Mouse (Mus musculus) ovary, postnatal 36 days (tissue): ENCODE data around the gene Cytl1.

Source experiments
- DNase-seq: peaks from one replicate; pipeline ENCODE4 v3.0.0; 2022; ENCODE audit warnings: low spot score, mixed read lengths

Gene Cytl1

DNA sequence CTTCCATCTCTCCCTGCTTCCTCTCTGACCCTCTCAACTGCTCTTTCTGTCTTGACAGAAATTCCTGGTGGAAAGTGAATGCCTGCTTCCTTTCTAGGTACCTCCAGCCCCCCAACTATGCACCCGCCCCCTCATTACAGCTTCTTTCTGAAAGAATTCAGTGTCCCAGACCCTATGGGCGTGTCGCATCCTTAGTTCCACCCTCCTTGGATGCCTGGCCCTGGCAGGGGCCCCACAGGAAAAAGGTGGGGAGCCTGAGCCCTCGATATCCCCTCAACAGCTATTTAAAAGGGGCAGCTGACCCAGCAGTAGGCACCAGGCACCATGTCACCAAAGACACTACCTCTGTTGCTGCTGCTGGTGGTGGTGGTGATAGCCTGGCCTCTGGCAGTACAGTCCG, at the start of gene Cytl1:
Gene Cytl1, plus strand, starts transcription at position 296 of the 400 bp plus-strand sequence.
- DNase-seq, result no peak

DNA sequence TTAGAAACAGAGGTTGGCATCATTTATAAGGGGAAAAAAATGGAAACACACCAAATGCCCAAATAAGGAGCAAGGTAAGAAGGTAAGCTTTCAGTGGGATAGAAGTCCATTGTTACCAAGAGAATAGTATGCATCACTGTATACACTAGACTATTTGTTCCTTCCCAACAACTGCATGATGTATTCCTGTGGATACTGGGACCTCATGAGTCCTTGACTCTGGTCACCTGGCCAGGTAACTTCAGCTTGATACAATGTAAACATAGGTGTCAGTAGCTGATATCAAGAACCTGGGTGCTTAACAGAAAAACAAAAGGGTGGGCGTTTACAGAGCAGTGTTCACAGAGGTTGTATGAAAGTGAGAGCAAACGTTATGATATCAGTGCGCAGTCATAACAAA, 42.6 kb upstream of the Cytl1 start:
- DNase-seq, result no peak

DNA sequence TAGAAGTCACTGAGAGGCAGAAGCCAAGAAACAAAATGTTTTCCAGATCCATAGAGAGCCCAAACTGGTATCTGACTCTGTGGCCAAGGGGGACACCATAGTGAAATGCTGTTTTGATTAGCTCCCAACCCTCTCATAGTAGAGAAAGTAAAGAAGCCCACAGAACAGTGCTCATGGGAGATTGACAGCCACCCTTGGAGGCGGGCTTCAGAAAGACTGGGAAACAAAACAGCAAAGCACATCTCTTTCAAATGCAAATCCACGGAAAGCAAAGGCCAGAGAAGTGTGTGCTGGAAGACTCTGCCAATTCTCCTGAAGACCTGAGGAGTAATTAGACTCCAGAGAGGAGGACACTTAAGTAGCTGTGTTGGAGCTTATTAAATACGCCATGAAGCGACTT, 39.5 kb upstream of the Cytl1 start:
- no peak for DNase-seq

DNA sequence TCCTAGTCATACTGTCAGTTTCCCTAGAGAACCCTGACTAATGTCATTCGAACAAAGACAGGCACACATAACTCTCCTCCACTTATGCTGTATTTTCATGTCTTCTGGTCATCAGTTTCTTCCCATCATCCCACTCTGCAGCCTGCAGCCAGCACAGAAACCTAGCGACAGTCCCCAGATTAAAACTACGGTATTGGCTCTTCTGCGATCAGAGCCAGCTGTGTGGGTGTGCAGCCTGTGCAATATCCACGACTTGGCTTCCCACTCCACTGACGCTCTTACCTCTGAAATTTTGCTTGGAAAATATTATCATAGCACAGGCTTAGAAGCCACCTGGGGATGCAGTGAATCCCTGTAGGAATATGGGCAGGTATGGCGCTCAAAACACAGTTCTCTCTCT, 38.0 kb upstream of the Cytl1 start:
- DNase-seq, result no peak

DNA sequence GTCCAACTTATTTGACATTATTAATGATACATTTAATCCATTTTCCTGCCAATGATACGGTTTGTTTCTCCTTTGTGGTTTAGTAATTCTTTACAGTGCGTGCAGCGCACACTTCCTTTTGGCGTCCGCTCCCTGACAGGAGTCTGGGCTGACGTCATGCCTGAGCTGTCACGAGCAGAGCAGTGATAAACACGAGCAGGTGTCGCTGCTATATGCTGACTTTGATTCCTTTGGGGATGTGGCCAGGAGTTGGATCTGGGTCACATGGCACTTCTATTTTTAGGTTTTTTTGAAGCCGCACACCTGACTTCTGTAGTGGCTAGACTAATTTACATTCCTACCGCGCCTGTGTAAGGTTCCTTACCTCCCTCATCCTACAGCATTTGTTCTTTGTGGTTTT, 35.6 kb upstream of the Cytl1 start:
- no peak for DNase-seq

DNA sequence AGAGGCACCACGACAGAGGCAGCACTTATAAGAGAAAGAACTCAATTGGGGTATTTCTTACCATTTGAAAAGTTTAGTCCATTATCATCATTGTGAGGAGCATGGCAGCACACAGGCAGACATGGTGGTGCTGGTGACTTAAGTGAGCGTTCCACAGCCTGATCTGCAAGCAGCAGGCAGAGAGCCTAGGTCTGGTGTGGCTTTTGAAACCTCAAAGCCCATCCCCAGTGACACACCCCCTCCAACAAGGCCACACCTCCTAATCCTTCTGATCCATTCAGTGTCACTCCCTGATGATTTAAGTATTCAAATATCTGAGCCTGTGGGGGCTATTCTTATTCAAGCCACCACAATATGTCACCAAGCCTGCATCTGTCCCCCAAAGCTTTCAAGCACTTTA, 30.4 kb upstream of the Cytl1 start:
- DNase-seq, result no peak

DNA sequence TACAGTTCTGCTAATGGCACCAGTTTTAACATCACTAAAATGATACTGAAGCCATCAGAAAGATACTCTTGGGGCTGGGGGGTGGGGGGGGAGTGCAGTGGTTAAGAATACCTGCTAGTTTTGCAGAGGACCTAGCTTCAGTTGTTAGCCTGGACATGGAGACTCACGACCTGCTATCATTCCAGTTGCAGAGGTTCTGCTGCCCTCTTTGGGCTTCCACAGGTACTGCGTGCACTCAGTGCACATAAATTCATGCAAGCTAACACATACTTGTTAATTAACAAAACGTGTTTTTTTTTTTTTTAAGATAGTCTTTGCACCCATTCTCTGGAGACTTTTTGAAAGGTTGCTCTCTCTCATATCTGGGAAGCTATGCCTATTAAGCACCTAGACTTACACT, 27.2 kb upstream of the Cytl1 start:
- DNase-seq, result no peak

DNA sequence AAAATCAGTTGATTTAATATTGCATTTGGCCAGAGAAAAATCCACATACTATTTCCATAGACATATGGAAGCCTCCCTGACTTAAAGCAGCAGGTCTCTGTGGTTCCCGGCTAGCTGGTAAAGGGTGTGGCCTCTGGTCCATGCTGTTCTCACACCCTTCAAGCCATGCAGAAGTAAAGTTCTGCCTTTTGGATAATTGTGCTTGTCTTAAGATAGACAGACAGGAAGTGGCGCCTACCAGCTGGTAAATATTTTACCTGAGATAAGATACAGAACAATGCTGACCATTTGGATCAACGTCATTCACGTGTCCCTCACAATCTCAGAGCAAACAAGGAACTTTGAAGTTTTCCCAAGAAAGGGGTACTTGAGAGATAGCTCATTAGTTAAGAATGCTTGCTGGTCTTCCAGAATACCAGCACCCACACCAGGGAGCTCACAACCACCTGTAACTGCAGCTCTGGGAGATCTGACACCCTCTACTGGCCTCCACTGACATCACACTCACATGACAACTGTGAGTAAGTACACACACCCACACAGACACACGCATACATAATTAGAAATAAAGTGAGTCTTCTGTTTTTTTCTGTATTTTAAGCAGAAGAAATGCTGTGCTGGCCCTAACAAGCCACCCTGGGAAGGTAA, 25.9 kb upstream of the Cytl1 start:
- no peak for DNase-seq

DNA sequence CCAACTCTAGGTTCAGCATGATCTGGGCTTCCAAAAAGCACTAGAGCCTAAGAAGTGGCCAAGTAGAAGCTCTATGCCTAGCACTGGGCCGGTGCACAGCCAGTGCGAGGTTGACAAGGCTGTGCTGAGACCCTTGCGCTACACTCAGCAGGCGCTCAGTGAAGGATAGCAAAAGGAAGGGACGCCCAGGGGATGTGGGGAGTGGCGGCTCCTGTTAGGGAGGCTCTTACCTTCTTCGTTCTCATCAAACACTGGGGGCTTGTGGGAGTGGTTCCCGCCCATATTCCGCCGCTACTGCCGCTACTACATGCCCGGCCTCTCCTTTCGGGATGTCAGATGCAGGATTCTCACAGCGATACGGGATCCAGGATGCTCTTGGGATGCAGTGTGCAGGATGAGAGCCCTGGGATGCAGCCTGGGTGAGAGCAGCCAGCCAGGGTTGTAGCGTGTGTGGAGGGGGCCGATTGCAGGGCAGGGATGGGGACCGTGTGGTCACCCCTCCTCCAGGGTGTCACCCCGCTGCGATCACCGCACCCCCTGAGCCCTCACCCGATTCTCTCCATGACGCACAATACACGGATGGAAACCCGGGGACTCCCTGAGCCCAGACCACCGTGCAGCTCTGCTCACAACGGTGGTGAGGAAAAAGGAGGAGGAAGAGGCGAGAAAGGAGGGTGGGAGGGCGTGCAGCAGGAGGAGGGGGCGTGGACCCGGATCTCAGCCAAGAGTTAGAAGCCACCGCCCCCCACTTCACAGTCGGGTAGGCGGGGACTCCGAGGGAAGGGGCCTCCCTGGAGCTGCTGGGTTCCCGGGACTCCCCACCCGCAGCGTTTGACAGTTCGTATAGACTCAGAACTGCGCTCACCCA, 18.6 kb upstream of the Cytl1 start, which contains the start of gene Stk32b:
Gene Stk32b, minus strand, starts transcription at position 667 of the 868 bp plus-strand sequence.
- peak; percentile 5 for DNase-seq

DNA sequence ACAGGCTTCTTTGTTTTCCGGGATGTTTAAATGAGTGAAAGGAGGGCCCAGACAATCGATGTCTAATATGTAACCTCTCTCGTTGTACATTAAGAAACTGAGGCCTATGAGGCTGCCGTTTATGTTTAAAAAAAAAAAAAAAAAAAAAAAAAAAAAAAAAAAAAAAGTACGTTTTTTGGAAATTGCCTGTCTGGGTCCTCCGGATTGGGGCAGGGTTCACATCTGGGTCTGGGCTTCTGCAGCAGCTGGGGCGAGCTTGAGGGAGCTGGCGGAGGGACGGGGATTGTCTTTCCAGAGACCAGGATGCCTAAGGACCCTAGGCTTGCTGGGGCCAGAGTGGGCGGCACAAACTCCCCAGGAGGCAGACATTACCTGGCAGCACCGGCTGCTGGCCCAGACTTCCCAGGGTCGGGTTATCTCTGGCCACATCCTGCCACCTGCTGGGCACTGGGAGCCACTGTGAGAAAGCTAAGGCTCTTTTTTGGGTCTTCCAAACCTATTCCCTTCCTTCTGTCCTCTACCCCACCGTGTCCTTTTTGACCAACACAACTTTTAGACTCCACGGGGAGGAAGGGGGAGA, 17.8 kb upstream of the Cytl1 start:
- DNase-seq, result peak; percentile 41

DNA sequence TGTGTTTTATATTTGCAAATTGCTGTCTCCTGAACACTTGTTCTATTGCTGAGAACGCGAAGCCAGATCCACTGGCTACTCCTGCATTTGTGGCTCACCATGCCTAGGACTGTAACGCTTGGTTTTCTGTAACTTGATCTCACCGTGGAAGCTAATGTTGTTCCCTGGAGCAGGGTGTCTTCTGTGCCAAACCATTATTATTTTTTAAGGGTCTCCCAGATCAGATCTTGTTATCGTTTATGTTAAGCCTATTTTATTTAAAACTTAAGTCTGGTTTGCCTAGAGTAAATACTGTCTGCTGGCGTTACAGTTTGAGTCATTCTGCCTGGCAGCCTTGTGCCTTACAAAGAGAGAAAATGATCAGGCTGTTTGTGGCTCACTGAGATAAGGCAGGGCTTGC, 14.6 kb upstream of the Cytl1 start:
- no peak for DNase-seq

DNA sequence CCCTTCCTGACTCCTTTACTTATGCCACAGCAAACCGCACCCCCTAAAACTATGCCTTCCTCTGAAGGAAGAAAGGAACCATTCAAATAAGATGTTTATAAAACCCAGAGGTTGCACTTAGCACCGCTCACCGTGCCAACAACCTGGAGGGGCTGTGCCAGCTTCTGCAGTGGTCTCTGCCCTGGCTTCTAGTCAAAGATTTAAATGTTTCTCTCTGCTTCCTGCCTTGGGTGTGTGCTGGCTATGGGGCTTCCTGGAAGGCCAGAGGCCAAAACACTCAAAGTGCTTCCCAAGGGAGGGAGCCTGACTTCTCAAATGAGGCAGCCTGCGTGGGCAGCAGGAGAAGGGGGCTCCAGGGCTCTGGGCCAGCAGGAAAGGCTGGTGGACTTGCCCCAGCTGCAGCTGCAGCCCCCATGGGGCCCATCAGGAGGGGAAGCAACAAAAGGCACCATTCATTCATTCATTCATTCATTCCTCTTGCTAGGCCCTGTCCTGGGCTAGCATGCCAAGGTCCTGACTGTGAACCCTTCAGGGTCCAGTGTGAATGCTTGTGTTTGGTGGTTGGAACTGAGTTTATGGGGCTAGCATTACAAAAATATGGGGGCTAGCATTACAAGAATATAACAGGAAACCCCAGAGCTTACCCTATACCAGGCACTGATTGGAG, 10.0 kb upstream of the Cytl1 start:
- DNase-seq, result no peak

DNA sequence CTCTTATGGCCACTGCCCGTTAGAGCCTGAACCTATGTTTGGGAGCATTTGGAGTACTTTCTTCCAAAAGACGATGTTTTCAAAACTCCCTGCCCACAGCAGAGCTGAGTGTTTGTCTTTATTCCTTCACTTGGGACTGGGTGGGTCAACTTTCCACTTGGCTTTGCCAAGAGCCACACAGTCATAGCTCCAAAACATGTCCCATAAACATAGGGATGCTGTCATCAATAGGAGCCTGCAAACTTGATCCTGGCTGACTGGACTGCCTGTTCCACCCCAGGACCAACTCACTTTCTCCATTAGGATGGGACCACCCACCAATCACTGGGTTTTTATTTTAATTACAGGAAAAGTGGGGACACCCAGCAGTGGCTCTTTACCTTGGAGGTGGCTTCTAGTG, 4.5 kb upstream of the Cytl1 start:
- DNase-seq, result no peak

DNA sequence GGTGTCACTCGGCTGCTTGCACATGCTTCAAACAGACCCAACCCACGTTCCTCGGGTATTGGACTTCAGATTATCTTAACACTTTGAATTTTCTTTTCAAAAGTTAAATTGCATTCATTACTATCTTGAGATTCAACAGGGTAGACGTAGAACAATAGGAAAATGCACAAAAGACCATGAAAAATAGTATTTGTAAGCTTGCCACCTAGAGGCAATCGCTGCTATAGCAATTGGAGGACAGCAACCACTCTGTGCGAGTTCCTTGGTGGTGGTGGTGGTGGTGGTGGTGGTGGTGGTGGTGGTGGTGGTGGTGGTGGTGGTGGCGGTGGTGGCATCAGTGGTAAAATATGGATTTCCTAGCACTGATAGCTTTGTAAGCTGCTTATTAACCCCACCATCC, 894 bp downstream of the Cytl1 start:
- no peak for DNase-seq

DNA sequence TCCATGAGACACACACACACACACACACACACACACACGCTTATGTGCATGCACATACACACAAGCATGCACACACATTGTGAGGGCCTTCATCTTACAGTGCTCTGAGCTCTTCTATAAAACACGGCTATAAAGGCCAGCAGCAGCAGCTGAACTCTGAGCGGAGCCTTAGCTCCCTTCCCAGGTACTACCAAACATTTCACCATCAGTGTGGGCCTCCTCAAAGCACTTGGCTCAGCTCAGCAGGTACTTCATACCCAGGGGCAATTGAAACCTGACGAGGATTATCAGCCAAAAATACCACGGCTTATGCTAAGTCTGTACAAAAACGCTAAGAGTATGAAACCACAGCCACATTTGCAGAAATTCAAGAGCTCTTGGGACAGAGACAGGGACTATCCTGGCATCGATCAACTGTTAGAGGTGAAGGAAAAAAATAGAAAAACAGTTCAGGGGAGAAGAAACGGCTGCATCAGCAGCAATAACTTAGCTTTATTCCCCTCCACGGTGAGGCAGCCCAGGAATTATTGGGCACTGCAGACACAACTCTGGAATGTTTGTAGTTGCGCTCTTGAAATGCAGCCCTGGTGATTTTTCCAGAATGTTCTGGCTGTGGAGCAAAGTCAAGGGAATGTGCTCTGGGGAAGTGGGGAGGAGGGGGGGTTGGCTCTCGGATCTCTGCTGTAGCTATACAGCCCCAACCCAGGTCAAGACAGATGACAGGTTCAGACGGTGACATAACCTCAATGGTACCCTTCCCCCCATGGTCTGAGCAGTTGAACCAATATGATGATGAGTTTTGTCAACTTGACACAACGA, 8.8 kb downstream of the Cytl1 start:
- DNase-seq, result no peak

DNA sequence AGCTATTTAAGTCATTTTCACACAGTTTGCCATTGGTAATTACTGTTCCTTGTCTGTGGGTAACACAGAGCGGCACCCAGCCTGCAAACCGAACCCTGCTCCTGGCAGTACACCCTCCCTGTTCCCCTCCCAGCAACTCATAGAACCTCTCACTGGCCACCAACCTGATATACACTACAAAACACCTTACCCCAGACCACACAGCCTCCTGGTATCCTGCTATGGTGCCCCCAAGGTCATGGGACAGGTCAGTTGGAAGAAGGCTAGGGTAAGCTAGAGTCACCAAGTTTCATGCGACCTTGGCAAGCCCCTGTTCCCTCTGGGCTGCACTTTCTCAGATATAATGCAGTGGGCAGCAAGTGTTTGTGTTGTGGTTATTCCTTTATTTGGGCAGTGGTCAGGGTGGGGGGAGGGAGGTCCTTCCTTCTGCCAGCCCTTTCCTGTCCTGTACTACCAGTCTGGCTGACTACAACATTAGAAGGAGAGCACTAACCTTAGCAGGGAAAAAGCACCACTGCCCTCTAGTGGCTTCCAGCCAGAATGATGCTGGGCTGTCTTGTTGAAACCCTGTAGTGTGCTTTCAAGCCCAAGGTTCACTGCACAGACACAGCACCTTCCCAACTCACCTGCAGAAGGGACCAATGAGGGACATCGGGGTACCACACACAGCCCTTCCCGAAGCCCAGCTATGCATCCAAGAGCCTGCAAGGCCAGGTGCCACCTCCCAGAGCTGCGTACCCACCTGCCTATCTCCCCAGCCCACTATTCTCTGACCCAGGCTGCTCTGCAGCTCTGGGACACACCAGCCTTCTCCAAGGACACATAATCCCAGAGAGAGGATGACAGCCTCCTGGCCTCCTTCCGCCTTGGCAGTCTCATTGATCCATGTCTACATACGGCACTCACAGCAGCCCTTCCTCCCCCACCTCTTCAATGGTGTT, 17.0 kb downstream of the Cytl1 start:
- DNase-seq, result peak; percentile 49

DNA sequence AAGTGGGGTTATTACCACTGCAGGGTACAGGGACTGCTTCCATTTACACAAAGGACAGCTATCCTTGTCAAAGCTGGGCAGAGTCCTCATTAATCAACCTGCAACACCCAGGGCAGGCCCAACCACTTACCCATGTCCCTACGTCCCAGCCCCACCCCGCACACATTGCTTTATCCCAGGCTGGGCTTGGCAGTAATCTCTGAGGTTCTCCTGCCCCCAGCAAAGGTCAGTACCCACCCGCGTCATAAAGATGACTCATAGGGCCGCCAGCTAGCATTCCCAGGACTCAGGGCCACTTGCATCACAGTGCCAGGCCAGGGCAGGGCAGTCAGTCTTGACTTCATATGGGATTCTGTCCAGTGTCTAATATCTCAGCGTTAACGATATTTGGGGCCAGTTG, 18.0 kb downstream of the Cytl1 start:
- DNase-seq, result no peak

DNA sequence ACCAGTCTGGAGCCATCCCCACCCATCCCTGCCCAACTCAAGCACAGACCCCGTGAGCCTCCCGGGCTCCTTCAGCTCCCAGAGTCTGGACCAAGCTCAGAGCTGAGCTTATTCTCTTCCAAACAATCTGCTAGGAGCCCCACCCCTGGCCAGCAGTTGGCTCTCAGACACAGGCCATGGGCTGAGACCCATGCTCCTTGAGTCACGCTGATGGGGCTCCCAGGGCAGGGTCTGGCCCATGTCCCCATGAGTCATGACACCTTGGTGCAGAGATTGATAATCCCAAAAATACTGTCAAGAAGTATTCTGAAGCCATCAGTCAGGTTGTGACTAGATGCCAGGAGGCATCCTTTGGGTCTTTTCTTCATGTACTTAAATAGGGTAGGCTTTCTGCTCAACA, 26.7 kb downstream of the Cytl1 start:
- no peak for DNase-seq

DNA sequence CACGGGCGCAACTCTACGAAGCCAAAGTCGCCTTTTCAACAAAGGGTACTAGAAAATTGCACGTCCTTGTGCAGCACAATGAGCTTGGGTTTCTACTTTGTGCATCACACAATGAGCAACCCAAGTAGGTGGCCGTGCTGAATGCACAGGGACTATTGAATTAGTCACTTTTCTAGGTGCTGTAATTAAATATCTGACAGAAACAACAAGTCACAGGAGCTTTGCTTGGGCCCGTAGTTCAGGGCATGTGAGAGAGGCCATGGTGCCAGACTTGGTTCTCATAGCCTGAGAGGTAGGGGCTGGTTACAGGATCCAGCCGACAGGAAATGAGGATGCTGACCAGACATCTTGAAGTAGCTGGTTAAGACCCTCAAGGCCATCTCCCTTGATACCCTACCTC, 30.5 kb downstream of the Cytl1 start:
- DNase-seq, result no peak

DNA sequence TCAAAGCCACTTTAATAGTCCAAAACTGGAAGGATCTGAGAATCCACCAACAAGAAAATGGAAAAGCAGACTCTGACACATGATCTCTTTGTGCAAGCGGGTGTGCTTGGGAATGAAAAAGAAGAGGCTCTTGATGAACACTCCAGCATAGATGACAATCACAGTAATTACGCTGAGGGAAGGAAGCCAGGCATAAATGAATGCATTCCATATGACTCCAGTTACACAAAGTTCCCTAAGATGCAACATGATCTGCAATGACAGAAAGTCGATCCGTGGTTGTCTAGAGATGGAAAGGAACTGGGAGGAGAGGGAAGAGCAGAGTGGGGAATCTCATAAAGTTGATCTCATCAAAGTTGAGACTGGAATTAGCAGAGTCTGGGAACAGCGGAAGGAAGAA, 31.9 kb downstream of the Cytl1 start:
- DNase-seq, result no peak

DNA sequence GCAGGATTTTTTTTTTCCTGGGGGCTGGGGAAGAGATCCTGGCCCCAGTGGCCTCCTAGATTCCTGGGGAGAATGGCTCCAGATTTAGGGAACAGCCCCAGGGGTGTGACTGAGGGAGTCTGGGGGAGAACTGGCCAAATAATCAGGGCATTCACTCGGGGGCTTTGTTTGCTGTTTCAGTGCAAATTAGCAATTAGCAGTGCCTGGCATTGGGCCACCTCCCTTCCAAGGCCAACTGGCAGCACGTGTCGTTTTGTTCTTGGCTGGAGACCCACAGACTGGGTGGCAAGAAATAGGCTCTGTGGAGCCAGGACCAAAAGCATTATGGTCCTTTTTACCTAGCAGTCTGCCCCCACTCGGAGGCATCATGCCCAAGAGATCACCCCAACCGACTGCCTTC, 33.7 kb downstream of the Cytl1 start:
- peak; percentile 16 for DNase-seq
